Mouse (Mus musculus) 3134 (cell line): ENCODE results near the gene Cadm4.

Experiments used
- DNase-seq: peaks from one replicate; pipeline ENCODE4 v3.0.0-alpha.2; 2011; ENCODE audit warnings: low spot score; ENCODE audit not compliant: insufficient read length; ENCODE audit errors: extremely low read depth

Gene Cadm4

DNA sequence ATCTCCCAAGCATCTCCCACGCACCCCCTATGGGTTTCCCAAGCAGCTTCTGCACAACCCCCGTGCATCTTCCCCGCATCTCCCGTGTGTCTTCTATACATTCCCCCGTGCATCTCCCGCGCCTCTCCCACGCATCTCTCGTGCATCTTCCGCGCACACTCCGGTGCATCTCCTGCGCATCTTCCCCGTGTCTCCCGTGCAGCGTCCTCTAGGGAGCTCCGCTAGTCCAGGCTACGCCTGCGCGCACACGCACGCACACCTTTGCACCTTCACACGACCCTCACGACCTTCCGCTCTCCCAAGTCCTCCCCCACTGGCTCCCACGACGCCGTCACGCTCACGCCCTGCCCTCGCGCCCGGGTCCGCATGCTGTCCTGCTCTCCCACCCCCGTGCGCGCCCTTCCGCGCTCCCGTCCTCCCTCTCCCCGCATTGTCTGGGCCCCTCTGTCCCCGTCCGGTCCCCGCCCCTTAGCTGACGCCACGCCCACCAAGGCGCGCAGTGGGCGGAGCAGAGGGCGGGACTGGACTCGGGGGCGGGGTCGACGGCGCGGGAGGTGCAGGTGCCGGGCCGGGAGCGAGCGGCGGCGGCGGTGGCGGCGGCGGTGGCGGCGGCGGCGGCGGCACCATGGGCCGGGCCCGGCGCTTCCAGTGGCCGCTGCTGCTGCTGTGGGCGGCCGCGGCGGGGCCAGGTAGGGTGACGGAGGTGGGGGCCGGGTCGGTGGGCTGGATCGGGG is at the start of gene Cadm4:
Gene Cadm4, plus strand, starts transcription at position 550 of the 734 bp plus-strand sequence.
- DNase-seq = no peak

- no peak for DNase-seq
Observed at GRCm38 (mm10) chr7:24435305-24435704, 46.5 kb upstream of the Cadm4 start.

DNA sequence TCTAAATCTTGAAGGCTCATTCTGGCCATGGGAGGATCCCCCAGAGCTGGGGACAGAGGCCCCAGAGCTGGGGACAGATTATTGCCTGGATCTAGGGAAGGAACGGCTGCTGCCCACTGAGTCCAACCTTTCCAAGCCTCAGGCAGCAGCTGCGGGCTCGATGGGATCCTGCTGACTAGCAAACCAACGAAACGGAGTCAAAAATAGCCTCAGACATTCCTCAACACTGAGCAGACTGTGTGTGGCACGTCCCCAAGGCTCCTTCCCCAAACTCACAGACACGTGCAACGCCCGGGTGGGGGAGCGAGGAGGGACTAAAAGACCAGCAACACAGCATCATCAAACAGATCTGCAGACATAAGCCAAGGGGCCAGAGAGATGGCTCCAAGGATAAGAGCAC is 43.8 kb upstream of the Cadm4 start:
- no peak for DNase-seq

DNA sequence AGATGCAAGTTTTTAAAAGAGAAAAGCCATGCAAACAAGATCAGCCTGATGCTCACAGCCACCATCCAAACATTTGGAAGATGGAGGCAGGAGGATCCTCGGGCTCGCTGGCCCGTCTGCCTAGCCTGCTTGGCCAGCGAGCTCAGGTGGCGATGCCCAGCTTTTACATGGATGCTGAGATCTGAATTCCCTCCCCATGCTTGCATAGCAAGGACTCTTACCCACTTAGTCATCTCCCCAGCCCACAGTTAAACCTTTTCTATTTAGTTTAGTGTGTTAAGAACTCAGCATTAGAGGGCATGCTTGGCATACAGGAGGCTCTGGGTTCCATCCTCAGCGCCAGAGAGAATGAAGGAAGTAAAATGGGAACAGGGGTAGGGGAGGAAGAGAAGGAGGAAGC is 42.6 kb upstream of the Cadm4 start:
- DNase-seq = peak; percentile 62

DNA sequence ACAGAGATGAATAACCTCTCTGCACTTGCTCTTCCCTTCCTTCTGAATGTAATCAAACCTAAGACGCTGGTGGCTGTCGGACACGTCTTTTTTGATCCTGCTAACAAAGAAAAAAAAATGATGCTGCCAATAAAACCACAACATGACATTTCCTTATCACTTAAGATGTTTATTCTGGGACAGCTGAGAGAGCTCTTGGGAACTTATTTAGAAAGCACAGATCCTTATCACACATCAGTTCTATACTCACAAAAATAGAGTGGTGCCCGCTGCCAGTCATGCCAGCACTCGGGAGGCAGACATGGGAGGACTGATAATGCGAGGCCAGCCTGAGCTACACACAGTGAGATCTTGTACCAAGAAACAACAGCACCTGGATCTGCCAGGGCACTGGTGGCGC is 41.9 kb upstream of the Cadm4 start:
- no peak for DNase-seq

DNA sequence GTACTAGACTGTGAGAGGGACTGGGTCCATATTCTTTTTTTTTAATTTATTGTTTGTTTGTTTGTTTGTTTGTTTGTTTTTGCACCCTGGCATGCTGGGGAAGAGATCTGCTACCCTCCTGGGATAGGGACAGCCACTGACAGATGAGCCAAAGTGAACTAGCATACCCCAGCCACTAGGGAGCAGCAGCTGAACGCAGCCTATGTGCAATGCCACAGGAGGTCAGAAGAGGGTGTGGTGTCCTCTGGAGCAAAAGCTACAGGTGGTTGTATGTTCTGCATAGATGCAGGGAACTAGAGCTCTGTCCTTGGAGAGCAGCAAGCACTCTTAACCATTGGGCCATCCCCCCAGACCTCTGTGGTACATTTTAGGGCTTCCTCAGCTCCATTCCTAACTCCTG is 40.0 kb upstream of the Cadm4 start:
- DNase-seq = peak; percentile 51

DNA sequence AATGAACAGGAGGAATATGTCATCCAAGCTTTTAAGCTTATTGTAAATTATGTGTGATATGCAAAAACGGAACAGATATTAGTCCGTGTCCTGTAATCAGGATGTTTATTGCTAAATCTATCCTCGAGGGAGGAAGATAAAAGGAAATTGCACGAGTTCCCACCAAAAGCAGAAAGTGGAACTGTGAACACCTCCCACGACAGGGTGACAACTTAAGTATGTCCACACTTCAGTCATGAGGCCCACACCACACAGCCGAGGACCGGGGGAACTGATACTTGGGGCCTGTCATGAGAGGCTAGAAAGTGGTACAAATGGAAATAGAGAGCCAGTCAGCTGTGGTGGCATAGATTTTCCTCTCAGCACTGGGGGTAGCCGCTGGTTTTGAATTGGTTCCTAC is 39.5 kb upstream of the Cadm4 start:
- no peak for DNase-seq

GRCm38 (mm10) chr7:24445266-24445926 is 36.4 kb upstream of the Cadm4 start:
- no peak for DNase-seq

GRCm38 (mm10) chr7:24446697-24447340 is 35.0 kb upstream of the Cadm4 start:
- no peak for DNase-seq

GRCm38 (mm10) chr7:24448782-24449517 is 32.9 kb upstream of the Cadm4 start:
- peak; percentile 65 for DNase-seq

DNA sequence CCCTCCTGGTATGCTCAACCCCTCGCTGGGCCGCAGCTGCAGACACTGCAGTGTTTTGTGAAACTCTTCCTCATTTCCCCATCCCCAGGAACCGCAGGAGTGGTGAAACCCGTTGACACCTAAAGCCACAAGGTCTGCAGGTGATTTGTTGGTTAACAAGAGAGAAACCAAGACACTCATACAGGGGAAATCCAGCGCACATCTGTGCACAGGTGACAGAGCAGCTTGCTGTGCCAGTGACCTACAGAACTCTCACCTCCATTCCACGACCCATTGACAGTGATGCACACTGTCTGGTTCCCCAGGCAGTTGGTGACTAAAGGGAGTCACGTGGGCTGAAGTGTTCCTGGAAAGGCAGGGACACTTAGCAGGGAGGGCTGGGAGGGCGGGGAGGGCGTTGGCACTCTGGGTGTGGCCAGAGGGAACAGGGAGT is 31.2 kb upstream of the Cadm4 start:
- no peak for DNase-seq

GRCm38 (mm10) chr7:24451855-24452311 is 29.9 kb upstream of the Cadm4 start, which contains the start of gene Irgc1:
Gene Irgc1 (minus strand): TSS chr7:24452297.
- no peak for DNase-seq

DNA sequence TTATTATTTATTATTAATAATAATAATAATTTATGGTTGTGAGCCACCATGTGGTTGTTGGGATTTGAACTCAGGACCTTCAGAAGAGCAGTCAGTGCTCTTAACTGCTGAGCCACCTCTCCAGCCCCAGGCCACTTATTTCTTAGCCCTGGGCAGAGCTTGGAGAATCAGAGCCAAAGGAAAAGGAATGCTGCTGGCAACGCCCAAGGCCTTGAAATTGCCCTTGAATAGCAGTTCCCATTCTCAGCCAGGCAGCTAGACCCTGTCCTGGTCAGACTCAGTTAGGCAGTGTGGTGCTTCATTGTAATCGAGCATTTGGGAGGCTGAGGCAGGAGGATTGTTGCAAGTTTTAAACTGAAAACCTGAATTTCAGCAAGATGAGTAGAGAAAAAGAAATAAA is 27.6 kb upstream of the Cadm4 start:
- no peak for DNase-seq

DNA sequence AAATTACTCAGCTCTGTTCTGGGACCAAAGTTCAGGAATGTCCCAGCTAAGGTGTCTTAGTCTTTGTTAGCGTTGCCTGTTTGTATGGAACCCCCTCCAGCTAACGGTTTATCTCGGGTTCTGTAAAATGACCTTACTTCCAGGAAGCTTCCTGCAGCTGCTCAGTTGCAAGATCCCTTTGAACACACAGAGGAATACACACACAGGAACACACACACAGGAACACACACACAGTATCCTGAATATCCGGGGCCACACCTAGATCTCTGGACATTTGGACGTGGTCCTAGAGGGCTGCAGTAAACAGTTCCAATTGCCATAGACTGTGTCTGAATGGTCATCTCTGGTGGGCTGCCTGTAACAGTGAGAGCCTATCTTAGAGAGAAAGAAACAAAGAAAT is 26.1 kb upstream of the Cadm4 start:
- DNase-seq = no peak

DNA sequence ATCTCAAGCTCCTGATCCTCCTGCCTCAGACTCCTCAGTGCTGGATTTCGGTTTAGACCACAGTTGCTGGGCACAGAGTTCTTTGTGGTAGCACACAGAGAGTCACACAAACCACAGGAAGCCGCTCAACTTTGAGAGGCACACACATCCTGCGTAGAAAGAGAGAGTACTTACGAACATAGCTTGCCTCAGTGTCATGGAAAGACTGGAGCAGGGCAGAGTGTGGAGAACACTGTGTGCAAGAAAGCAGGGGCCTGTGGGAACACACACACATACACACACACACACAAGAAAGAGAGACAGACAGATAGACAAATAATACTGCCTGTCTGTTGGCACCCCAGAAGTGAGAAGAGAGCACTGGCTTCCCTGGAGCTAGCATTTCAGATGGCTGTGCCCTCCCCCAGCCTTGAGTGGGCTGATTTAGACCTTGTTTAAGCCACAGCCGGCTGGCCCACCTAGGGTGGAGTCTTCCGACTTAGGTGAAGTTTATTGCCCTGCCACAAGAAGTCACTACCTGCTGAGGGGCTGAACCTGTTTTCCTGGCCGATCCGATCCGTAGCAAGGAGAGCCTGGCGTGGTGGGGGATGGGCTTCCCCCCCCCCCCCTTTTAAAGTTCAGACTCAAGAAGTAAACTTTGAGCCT is 24.0 kb upstream of the Cadm4 start:
- DNase-seq = peak; percentile 74

DNA sequence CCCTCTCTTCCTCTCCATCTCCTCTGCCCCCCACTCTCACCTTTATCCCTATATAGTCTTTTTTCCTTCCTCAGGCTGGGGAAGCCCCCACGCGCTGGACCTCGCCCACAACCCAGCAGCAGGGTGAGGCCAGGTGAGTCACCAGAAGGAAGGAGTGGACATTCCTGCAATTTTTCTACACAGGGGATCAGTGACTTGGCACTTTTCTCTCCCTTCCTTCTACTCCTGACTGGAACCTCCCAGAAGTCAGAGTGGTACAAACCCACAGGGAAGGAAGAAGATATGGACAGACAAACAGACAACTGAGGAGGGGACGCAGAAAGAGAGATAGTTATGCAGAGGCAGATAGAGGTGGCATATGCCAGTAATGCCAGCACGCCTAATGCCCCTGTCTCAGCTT is 22.4 kb upstream of the Cadm4 start:
- peak; percentile 75 for DNase-seq

DNA sequence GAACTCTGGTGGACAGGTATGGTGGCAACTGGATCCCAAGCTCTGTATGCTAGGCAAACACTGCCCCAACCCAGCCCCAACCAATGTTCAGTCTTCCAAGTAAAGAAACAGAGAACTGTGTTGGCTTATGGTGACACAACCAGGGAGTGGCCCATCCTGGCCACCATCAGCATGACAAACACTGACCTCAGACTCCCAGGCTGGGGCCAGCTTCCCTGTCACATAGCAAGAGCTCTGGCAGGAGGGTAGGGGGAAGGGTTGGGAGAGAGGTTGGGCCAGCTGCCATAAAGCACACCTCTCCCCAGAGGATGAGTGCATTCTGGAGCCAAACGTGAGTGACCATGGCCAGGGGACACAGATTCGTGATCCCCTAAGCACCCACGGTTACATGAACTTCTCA is 22.0 kb upstream of the Cadm4 start:
- peak; percentile 77 for DNase-seq

DNA sequence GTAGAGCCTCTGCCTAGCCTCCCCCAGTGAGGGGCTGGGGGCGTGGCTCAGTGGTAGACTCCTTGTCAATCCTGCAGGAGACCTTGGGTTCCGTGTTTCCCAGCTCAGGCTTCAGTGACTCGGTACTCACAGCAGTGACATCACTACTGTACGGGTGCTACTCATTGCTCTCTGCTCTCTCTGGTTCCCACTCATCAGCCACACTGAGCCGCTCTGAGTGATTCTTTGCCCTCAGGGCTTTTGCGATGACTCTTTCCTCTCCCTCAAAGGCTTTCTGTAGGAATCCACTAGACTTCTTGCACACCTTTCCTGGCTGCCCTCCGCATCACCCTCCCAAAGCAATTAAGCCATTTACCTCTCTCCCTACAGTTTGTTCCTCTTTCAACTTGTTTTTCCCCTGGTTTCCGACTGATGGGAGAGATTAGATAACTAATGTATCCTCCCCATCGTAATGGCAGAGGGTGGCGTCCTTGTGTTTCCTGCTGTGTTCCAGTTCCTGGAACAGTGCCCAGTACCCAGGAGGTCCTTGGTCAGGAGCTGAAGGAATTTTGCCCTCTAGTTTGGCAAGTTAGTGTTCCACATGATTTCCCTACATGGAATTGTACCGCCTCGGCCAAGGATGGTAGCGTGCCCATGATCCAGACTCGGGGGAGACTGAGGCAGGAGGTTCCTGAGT is 20.3 kb upstream of the Cadm4 start:
- peak; percentile 68 for DNase-seq

DNA sequence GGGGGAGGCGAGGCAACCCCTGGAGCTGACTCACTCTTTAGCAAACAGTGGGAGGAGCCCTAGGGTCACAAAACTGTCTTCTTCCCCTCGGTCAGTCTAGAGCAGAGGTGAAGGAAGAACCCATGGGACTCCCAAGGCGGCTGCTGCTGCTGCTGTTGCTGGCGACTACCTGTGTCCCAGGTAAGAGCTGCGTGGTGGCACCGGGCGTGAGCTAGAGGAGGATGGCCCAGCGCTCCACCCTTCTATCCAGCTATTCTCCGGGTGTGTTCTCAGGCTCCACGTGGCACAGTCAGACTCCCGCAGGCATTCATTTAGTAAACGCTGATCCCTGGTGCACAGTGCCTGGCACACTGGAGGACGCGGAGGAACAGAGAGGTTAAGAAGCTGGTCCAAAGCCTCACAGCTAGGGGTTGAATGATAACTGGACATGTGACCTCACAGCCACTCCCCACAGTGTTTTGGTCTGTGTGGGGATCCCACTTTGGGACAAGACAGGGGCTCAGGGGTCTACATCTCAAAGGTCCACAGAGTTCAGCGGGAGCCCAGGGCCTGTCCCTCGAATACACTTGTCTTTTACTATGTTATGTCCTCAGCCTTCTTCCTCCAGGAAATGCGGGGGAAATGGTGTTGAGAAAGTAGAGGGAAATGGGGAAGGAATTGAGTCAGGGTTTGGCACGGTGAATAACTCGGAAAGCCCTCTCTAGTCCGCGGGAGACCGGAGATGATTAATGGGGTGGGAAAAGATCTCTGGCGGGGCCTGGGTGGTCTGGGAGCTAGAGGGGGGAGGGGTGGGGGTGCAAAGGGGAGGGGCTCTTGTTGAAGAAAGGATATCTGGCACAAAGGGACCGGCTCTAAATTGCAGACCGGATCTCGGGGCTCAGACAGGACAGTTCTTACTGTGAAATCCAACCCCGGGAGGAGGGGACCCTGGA is 19.2 kb upstream of the Cadm4 start, which contains the start of gene Plaur:
Gene Plaur, plus strand, starts transcription at position 97 of the 932 bp plus-strand sequence.
- peak; percentile 80 for DNase-seq
